Comparison of ENCODE assay signal across 28 mouse cellular contexts in genomic region chr1:137955139-137955538, GRCm38 (mm10).
DNase-seq lines count a peak whose midpoint lies in the region; ATAC-seq and TF ChIP-seq lines count a peak whose summit lies in the region.
"Had no signal": no experiment of that assay in that cellular context is flagged by ENCODE, and none has a peak within 500 bp of the region (broad histone marks: within the 10 kb centered on the region; RNA-seq: fewer than 3 reads in every experiment).

No protein-coding gene starts in this region.

- no peaks in the 10 kb centered on the region for H3K27me3 ChIP-seq in kidney, embryonic 16.5 days (ENCODE audit: insufficient read depth, low read length)
- H3K27me3 ChIP-seq in embryonic facial prominence, embryonic 15.5 days, result no peaks in the 10 kb centered on the region
- H3K27me3 ChIP-seq in intestine, postnatal 0 days (replicated peaks; ENCODE audit: control insufficient read depth, insufficient read depth, low read length), result no peaks in the 10 kb centered on the region
- H3K27me3 ChIP-seq: CH12.LX; embryonic facial prominence, embryonic 12.5 days; forebrain, embryonic 13.5 days; heart, embryonic 12.5 days; heart, embryonic 15.5 days; hindbrain, embryonic 13.5 days; Patski had no signal

- WGBS in kidney, embryonic 16.5 days, result 48% methylated on average over 2 of the region's 2 CpGs
- 61% methylated on average over 2 of the region's 2 CpGs for WGBS in embryonic facial prominence, embryonic 15.5 days
- 85% methylated on average over 2 of the region's 2 CpGs for WGBS in intestine, postnatal 0 days

- TF ChIP-seq CTCF in intestine, postnatal 0 days (IDR thresholded peaks at IDR 0.05; ENCODE audit: low read depth), result no peak

- peak; percentile 42; the same call in 1 of the 2 replicates for ATAC-seq in frontal cortex, adult (ENCODE audit: low TSS enrichment)
- peak; percentile 54; the same call in 1 of the 2 replicates for ATAC-seq in kidney, embryonic 16.5 days (ENCODE audit: low FRiP score, low TSS enrichment)
- no peak for ATAC-seq in embryonic facial prominence, embryonic 15.5 days (ENCODE audit: insufficient number of reproducible peaks, low FRiP score, low TSS enrichment, low read depth)
- no peak for ATAC-seq in intestine, postnatal 0 days
- ATAC-seq: forebrain, embryonic 13.5 days; forebrain, embryonic 16.5 days; hindbrain, embryonic 16.5 days; Patski had no signal

- H3K27ac ChIP-seq in kidney, embryonic 16.5 days (ENCODE audit: low read length), result no peak overlapping the region
- 0 out of 2 replicates have a peak overlapping the region, but pooled peaks have one; percentile 34 for H3K27ac ChIP-seq in embryonic facial prominence, embryonic 15.5 days (replicated peaks)
- H3K27ac ChIP-seq in intestine, postnatal 0 days (ENCODE audit: low read depth, low read length), result no peak overlapping the region
- H3K27ac ChIP-seq: forebrain, embryonic 10.5 days; forebrain, embryonic 13.5 days; heart, embryonic 15.5 days; hindbrain, embryonic 10.5 days; hindbrain, embryonic 13.5 days had no signal

- no peak overlapping the region for H3K4me3 ChIP-seq in kidney, embryonic 16.5 days (ENCODE audit: low read length)
- H3K4me3 ChIP-seq in embryonic facial prominence, embryonic 15.5 days (replicated peaks), result no peak overlapping the region
- no peak overlapping the region for H3K4me3 ChIP-seq in intestine, postnatal 0 days (ENCODE audit: low read depth, low read length)
- H3K4me3 ChIP-seq: embryonic facial prominence, embryonic 12.5 days; forebrain, embryonic 10.5 days; forebrain, embryonic 13.5 days; heart, embryonic 12.5 days; heart, embryonic 15.5 days; hindbrain, embryonic 10.5 days; hindbrain, embryonic 13.5 days had no signal

- H3K4me2 ChIP-seq in kidney, embryonic 16.5 days (replicated peaks; ENCODE audit: low read depth, low read length), result no peak overlapping the region
- no peak overlapping the region for H3K4me2 ChIP-seq in embryonic facial prominence, embryonic 15.5 days (replicated peaks)
- no peak overlapping the region for H3K4me2 ChIP-seq in intestine, postnatal 0 days (replicated peaks; ENCODE audit: low read depth)
- H3K4me2 ChIP-seq: embryonic facial prominence, embryonic 12.5 days; forebrain, embryonic 13.5 days; heart, embryonic 12.5 days; heart, embryonic 15.5 days; hindbrain, embryonic 13.5 days had no signal

- no peak for DNase-seq in frontal cortex, adult 2 months (ENCODE audit: extremely low spot score in 1 of 2, low spot score in 1 of 2)
- DNase-seq in kidney, postnatal 36 days, result no peak
- DNase-seq: adrenal gland, postnatal 10 days; adrenal gland, postnatal 36 days; B cell, adult 2 months; cerebellum, adult 18-20 months; cerebellum, adult 9-10 months; cerebellum, postnatal 14 days; gastrocnemius, postnatal 25 days; heart, adult 18-20 months; heart, postnatal 10 days; heart, postnatal 36 days had no signal

- no peaks in the 10 kb centered on the region for H3K36me3 ChIP-seq in kidney, embryonic 16.5 days (ENCODE audit: insufficient read depth, low read length)
- H3K36me3 ChIP-seq in embryonic facial prominence, embryonic 15.5 days, result no peaks in the 10 kb centered on the region
- H3K36me3 ChIP-seq in intestine, postnatal 0 days (ENCODE audit: control insufficient read depth, insufficient read depth), result no peaks in the 10 kb centered on the region
- H3K36me3 ChIP-seq: G1E had no signal

- peaks cover 8% of the 10 kb centered on the region; the same call in 1 of the 2 replicates for H3K4me1 ChIP-seq in kidney, embryonic 16.5 days (ENCODE audit: insufficient read depth, low read length)
- H3K4me1 ChIP-seq in embryonic facial prominence, embryonic 15.5 days, result peaks cover 22% of the 10 kb centered on the region
- H3K4me1 ChIP-seq in intestine, postnatal 0 days (replicated peaks; ENCODE audit: control insufficient read depth, insufficient read depth, low read length), result no peaks in the 10 kb centered on the region
- H3K4me1 ChIP-seq: heart, embryonic 12.5 days; heart, embryonic 15.5 days; hindbrain, embryonic 10.5 days had no signal

- H3K9ac ChIP-seq in kidney, embryonic 16.5 days (replicated peaks; ENCODE audit: low read length), result no peak overlapping the region
- no peak overlapping the region for H3K9ac ChIP-seq in embryonic facial prominence, embryonic 15.5 days
- H3K9ac ChIP-seq in intestine, postnatal 0 days (ENCODE audit: low read depth, low read length), result no peak overlapping the region
- H3K9ac ChIP-seq: embryonic facial prominence, embryonic 12.5 days; forebrain, embryonic 13.5 days; heart, embryonic 12.5 days; heart, embryonic 15.5 days; hindbrain, embryonic 13.5 days had no signal

- no peaks in the 10 kb centered on the region for H3K9me3 ChIP-seq in kidney, embryonic 16.5 days (ENCODE audit: low read length)
- no peaks in the 10 kb centered on the region for H3K9me3 ChIP-seq in embryonic facial prominence, embryonic 15.5 days (replicated peaks)
- H3K9me3 ChIP-seq in intestine, postnatal 0 days (ENCODE audit: control insufficient read depth), result no peaks in the 10 kb centered on the region
- H3K9me3 ChIP-seq: embryonic facial prominence, embryonic 12.5 days; forebrain, embryonic 10.5 days; forebrain, embryonic 13.5 days; heart, embryonic 12.5 days; heart, embryonic 15.5 days; hindbrain, embryonic 10.5 days; hindbrain, embryonic 13.5 days had no signal

Comparison
In these comparisons a context has a peak if more than half of its experiments do, and no peak if none do; other contexts are left out.
1. ATAC-seq: peak in frontal cortex, adult (single experiment) and kidney, embryonic 16.5 days (single experiment); none in embryonic facial prominence, embryonic 15.5 days (single experiment) and intestine, postnatal 0 days (single experiment).